Mouse (Mus musculus): ENCODE results near the gene Astn2. TPM values are rescaled to one million over a fixed set of nuclear protein-coding genes. Genes with fewer than 3 reads are reported as not detected.

Gene Astn2
- polyA plus RNA-seq, 1 experiment from 2014 or later: 0.55 TPM

DNA sequence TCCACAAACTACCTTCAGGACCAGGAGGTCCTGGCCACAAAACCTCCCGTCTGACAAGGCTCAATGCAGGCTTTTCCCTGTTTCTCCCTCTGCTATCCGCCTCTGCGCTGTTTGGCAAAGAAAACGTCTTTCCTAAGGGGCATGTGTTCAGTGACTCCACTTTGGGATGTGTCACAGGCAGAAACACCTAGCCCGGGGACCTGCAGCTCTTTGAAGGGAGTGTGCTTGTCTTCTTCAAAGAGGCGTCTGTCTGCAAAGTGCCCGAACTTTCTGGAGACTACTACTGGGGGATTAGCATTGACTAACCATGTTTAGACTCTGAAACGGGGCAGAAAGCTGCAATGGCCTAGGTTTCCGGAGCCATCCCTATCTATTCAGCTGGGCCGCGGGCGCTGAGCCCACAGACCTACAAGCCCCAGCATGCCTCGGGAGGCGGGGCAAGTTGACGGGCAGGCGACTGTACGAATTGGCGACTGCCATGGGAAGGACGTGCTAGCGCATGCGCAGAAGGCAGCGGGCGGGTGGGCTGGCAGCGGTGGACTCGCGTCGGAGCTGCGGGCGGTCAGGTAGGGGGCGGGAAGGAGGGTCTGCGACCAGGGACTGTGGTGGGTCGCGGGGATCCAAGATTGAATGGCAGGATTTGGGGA is 799.8 kb downstream of the Astn2 start, which contains the start of gene Trim32:
Trim32 (plus strand) TSS at position 483 of the 647 bp plus-strand sequence.
- H3K27me3 ChIP-seq (replicated peaks): no peaks in the 10 kb centered on the region
- peak within 1 kb of the TSS; percentile 68 for H3K4me3 ChIP-seq (replicated peaks)
- 3% methylated on average over 33 of the region's 33 CpGs for WGBS
- H3K4me1 ChIP-seq (replicated peaks): peaks cover 12% of the 10 kb centered on the region
- peak; percentile 95 for ATAC-seq
- H3K9me3 ChIP-seq: no peaks in the 10 kb centered on the region
- H3K27ac ChIP-seq: 0 out of 2 replicates have a peak within 1 kb of the TSS, but pooled peaks have one; percentile 44
- H3K4me2 ChIP-seq (replicated peaks): peak within 1 kb of the TSS; percentile 75
- no peaks in the 10 kb centered on the region for H3K36me3 ChIP-seq
- H3K9ac ChIP-seq: peak within 1 kb of the TSS; percentile 70

DNA sequence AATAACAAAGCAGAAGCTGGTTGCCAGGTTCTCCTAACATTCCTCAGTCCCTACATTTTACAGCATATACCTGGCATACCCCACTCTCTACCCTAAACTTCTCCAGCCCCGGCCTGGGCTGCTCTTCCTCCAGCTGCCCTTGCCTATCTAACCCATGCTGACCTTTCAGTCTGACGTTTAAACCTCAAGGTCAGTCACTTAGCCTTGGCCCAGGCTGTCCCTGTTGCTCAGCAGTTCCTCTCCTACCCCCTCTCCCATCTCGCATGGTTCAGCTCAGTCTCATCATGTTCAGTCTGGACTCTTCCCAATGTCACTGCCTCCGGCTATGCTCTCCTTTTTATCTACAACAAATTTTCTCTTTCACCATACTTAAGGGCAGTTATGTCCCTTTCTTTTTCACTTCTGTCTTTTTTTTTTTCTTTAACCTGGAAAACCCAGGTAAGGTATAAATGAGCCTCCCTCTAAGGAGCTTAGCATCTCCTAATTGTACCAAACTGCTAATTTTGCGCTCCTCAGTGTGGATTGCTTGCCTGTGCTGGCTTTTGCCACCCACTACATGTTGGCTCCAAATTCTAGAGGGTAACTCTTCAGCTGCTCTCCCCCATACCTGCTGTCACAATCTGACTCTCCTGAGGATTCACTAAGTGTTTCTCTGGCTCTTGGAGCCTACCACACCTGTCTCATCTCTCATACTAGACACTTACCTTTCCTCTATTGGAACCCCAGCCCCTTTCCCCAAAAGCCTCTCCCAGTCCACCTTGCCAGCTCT is 809.6 kb downstream of the Astn2 start:
- 63% methylated on average over 5 of the region's 5 CpGs for WGBS
- ATAC-seq: no peak

DNA sequence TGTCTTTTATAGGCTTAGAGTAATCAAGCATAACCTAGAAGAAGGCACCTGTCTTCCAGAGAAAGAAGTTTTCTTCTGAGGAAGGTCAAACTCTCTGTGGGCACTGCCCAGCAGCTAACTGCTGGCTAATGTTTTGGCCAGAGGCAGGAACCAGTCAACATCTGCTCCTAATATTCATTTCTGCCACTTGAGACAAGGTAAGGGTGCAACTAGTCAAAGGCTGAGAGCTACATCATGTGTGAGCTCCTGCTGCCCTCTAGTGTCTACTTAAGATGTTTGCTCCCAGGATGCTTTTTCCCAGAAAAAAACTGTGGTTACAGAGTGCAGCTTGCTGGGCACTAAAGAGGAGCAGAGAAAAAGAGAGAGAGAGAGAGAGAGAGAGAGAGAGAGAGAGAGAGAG is 814.6 kb downstream of the Astn2 start:
- Histone ChIP-seq H3K4me2 (replicated peaks) (no peak overlapping the region), H3K9me3 (no peaks in the 10 kb centered on the region), H3K4me1 (replicated peaks) (no peaks in the 10 kb centered on the region), H3K9ac (no peak overlapping the region), H3K36me3 (no peaks in the 10 kb centered on the region), H3K4me3 (replicated peaks) (no peak overlapping the region), H3K27me3 (replicated peaks) (no peaks in the 10 kb centered on the region), H3K27ac (no peak overlapping the region)
- ATAC-seq: no peak

More for the DNA sequence above, 809.6 kb downstream of the Astn2 start:
- Histone ChIP-seq H3K4me3 (replicated peaks) (no peak overlapping the region), H3K36me3 (no peaks in the 10 kb centered on the region), H3K27me3 (replicated peaks) (no peaks in the 10 kb centered on the region), H3K27ac (no peak overlapping the region), H3K9me3 (no peaks in the 10 kb centered on the region), H3K4me2 (replicated peaks) (no peak overlapping the region), H3K9ac (no peak overlapping the region), H3K4me1 (replicated peaks) (no peaks in the 10 kb centered on the region)

DNA sequence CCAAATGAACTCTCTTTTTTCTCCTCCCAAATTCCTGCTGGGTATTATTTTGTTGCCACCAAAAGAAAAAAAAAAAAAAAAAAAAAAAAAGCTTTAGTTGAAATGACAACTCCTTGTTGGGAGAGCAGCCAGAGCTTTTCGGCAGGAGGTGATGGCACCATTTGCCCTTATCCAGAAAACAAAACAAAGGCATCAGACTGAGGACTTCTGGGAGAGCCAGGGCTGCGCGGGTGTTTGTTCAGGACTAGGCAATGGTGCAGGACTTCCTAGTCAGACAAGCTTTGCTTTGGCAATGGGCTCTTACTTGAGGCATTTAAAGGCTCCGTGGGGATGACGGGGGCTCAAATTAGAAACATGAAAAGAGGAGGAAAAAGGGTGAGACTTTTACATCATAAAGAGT is 817.5 kb downstream of the Astn2 start:
- no peak overlapping the region for H3K9ac ChIP-seq
- no peaks in the 10 kb centered on the region for H3K27me3 ChIP-seq (replicated peaks)
- no peaks in the 10 kb centered on the region for H3K36me3 ChIP-seq
- H3K4me3 ChIP-seq (replicated peaks): no peak overlapping the region
- H3K4me2 ChIP-seq (replicated peaks): no peak overlapping the region
- WGBS: 67% methylated on average over 5 of the region's 5 CpGs
- ATAC-seq: no peak
- no peaks in the 10 kb centered on the region for H3K9me3 ChIP-seq
- H3K27ac ChIP-seq: no peak overlapping the region
- H3K4me1 ChIP-seq (replicated peaks): no peaks in the 10 kb centered on the region

DNA sequence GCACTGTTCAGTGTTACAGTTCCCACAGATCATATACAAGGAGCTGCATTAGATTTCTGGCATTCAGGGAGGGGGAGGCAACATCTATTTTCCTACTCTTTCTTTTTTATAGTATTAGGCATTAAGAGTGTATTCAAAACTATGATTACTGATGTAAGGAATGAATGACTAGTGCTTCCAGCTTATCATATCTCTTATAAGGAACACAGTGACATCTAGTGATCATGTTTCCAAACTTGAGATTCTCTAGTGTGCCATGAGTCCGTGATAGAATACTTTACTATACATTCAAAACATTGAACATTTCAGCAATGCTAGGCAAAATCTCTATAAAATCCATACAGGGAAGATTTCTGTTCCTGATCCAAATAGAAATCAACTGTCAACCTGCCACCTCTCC is 824.2 kb downstream of the Astn2 start:
- Histone ChIP-seq H3K4me2 (replicated peaks) (no peak overlapping the region), H3K27ac (no peak overlapping the region), H3K9ac (no peak overlapping the region), H3K27me3 (replicated peaks) (no peaks in the 10 kb centered on the region), H3K36me3 (no peaks in the 10 kb centered on the region), H3K4me3 (replicated peaks) (no peak overlapping the region), H3K9me3 (no peaks in the 10 kb centered on the region), H3K4me1 (replicated peaks) (no peaks in the 10 kb centered on the region)
- WGBS: 53% methylated on average over 1 of the region's 1 CpGs
- ATAC-seq: no peak

DNA sequence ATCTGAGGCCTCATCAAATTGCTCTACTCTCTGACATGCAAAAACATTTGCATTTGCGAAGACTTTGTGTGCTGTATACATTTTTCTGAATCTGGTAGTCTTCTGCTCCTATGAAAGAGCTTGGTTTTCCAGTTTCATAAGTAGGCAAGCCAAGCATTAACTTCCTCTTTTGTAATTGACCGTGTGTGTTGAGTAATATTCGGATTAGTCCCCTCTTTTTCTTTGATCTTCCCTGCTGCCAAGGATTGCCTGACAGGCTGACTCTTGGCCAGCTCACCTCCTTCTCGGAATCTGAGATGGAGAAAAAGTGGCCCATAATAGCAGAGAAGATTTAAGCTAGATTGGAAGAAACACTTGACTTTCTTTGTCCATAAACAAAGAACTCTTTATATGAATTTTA is 838.9 kb downstream of the Astn2 start:
- 72% methylated on average over 4 of the region's 4 CpGs for WGBS
- ATAC-seq: no peak
- H3K27me3 ChIP-seq (replicated peaks): no peaks in the 10 kb centered on the region

DNA sequence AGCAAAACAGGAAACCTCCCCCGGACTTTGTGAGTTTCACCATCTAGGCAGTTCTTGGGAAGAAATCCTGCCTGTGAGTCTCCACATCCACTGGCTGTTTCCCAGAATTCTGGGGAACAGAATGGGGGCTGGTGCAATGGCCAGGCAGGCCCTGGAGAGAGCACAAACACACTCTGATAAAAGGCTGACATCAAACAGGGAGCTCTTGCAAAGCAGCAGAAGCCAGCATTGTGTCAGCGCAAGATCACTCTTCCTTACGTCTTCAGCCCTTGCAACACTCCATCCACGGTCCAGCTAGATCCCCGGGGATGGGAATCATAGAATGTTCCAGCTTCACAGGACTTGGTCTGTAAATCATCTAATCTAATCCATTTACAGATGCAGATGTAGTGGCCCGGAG is 855.9 kb downstream of the Astn2 start:
- H3K4me3 ChIP-seq (replicated peaks): no peak overlapping the region
- no peak for ATAC-seq
- no peaks in the 10 kb centered on the region for H3K9me3 ChIP-seq
- H3K9ac ChIP-seq: no peak overlapping the region
- no peaks in the 10 kb centered on the region for H3K36me3 ChIP-seq
- no peaks in the 10 kb centered on the region for H3K4me1 ChIP-seq (replicated peaks)
- no peaks in the 10 kb centered on the region for H3K27me3 ChIP-seq (replicated peaks)
- H3K27ac ChIP-seq: no peak overlapping the region
- H3K4me2 ChIP-seq (replicated peaks): no peak overlapping the region
- 56% methylated on average over 6 of the region's 6 CpGs for WGBS

More for the DNA sequence above, 838.9 kb downstream of the Astn2 start:
- Histone ChIP-seq H3K27ac (no peak overlapping the region), H3K4me1 (replicated peaks) (no peaks in the 10 kb centered on the region), H3K4me3 (replicated peaks) (no peak overlapping the region), H3K36me3 (no peaks in the 10 kb centered on the region), H3K9ac (no peak overlapping the region), H3K4me2 (replicated peaks) (no peak overlapping the region), H3K9me3 (no peaks in the 10 kb centered on the region)

DNA sequence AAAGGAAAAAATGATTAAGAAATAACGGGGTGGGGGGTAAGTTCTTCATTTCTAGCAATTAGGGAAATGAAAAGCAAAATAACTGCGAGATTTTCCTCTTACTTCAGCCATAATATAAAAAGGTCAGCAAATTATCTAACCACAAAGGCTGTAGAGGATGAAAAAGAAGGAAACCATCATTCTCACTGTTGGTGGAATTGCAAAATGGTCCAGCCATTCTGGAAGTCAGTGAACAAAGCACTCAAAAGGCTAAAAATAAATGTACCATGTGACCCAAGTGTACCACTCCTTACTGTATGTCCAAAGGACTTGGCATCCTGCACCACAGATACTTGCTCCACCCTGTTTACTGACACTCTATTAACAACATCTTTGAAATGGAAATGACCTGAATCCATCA is 858.8 kb downstream of the Astn2 start:
- H3K4me1 ChIP-seq (replicated peaks): no peaks in the 10 kb centered on the region
- ATAC-seq: no peak
- H3K4me3 ChIP-seq (replicated peaks): no peak overlapping the region
- no peak overlapping the region for H3K9ac ChIP-seq
- H3K27me3 ChIP-seq (replicated peaks): no peaks in the 10 kb centered on the region
- H3K36me3 ChIP-seq: no peaks in the 10 kb centered on the region
- 68% methylated on average over 2 of the region's 2 CpGs for WGBS
- H3K9me3 ChIP-seq: no peaks in the 10 kb centered on the region
- H3K4me2 ChIP-seq (replicated peaks): no peak overlapping the region
- no peak overlapping the region for H3K27ac ChIP-seq

DNA sequence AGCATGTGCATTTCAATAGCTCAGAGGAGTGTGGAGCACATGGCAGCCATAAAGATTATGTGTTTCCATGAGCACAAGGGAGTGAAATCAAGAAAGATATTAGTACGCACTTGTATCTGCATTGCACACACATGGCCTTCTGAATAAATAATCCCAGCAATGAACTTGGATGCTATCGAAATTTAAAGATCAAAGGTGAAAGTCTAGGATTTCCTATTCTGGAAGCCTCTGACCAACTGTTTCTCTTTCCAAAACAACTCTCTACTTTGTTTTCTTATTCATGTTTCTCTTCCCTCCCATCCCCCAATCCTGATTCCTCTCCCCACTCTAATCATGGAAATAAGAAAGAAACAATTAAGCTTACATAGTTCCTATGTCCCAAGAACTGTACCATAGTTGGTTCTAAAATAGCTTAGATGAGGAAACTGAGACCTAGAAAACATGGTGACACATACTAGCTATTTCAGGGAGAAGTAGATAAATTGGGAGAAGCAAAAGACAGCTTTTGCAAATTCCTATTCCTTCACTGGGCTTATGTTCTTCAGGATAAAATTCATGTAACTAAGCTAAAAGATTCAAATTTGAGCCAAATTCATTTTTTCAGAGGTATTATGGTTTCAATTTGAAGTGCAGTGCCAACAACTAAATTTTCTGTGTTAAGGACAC is 872.2 kb downstream of the Astn2 start:
- Histone ChIP-seq H3K4me2 (replicated peaks) (no peak overlapping the region), H3K9ac (no peak overlapping the region), H3K27me3 (replicated peaks) (no peaks in the 10 kb centered on the region), H3K27ac (no peak overlapping the region), H3K4me3 (replicated peaks) (no peak overlapping the region), H3K4me1 (replicated peaks) (no peaks in the 10 kb centered on the region), H3K36me3 (no peaks in the 10 kb centered on the region), H3K9me3 (no peaks in the 10 kb centered on the region)
- no peak for ATAC-seq
- WGBS: 81% methylated on average over 2 of the region's 2 CpGs

DNA sequence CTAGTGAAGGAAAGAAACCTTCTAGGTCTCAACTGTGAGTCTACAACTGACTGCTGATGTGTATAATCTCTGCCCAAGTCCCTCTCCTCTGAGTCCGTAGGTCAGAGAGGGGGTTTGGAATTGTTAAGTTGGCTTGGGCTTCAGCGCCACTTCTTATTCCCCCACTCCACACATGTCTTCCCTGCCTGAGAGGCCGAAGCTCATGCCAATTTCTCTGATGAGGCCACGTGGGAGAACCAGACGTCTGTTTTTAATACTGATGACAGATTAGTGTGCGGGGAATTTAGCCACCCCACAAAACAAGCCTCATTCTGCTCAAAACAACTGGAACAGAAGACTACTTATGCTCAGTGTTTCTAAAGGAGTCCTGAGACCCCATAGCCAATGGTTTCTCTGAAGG is 872.8 kb downstream of the Astn2 start:
- Histone ChIP-seq H3K4me2 (replicated peaks) (no peak overlapping the region), H3K9ac (no peak overlapping the region), H3K4me1 (replicated peaks) (no peaks in the 10 kb centered on the region), H3K4me3 (replicated peaks) (no peak overlapping the region), H3K27ac (no peak overlapping the region), H3K36me3 (no peaks in the 10 kb centered on the region), H3K9me3 (no peaks in the 10 kb centered on the region), H3K27me3 (replicated peaks) (no peaks in the 10 kb centered on the region)
- ATAC-seq: no peak
- 74% methylated on average over 6 of the region's 6 CpGs for WGBS

DNA sequence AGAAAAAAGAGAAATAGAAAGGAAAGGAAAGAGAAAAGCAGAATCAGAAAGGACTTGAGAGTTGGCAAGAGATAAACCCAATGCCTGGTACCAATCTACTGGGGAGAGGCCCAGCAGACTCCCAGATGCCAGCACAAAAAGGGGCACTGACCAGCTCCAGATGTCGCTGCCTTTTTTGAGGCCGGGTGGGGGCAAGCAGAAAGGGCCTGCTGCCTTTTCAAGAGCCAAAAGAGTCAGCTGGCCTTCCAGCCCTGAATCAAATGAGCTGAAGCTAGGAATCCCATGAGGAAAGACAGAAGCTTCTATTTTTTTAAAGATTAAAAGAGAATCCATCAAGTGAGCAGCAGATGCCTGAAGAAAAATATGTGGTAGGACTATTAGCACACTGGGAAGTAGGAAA is 873.5 kb downstream of the Astn2 start:
- Histone ChIP-seq H3K4me1 (replicated peaks) (no peaks in the 10 kb centered on the region), H3K27me3 (replicated peaks) (no peaks in the 10 kb centered on the region), H3K9me3 (no peaks in the 10 kb centered on the region), H3K9ac (no peak overlapping the region), H3K27ac (no peak overlapping the region), H3K36me3 (no peaks in the 10 kb centered on the region), H3K4me3 (replicated peaks) (no peak overlapping the region), H3K4me2 (replicated peaks) (no peak overlapping the region)
- 67% methylated on average over 2 of the region's 2 CpGs for WGBS
- no peak for ATAC-seq

DNA sequence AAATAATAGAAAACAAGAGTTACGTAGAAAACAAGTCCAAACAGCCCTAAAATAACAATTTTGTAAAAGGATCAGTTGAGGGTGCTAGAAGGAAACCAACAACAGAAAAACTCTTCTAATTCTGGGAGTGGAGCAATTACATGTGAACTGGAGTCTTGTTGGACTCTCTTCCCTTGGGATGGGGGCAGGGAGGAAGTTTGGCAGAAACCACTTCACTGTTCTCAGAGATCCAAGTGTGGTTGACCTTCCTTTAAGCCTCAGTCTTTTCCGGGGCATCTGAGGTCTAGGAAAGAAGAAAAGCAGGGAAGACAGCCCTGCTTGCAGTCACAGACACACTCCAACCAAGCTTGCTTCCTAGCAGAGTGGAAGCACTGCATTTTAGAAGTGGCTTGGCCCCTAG is 896.3 kb downstream of the Astn2 start:
- Histone ChIP-seq H3K4me2 (replicated peaks) (no peak overlapping the region), H3K27me3 (replicated peaks) (no peaks in the 10 kb centered on the region), H3K9ac (no peak overlapping the region), H3K36me3 (no peaks in the 10 kb centered on the region), H3K4me1 (replicated peaks) (no peaks in the 10 kb centered on the region), H3K27ac (no peak overlapping the region), H3K4me3 (replicated peaks) (no peak overlapping the region), H3K9me3 (no peaks in the 10 kb centered on the region)
- ATAC-seq: no peak
- 76% methylated on average over 2 of the region's 2 CpGs for WGBS

Data from intestine, embryonic 15.5 days (tissue).